Mouse (Mus musculus) left cerebral cortex, postnatal 36 days (tissue): ENCODE results near the gene Olfr95. TPM values are rescaled to one million over a fixed set of nuclear protein-coding genes. Genes with fewer than 3 reads are reported as not detected.

Experiments used
- DNase-seq, 2 experiments: peaks; one replicate each; pipeline ENCODE4 v3.0.0; 2021 to 2022; ENCODE audit warnings: low spot score in 2 of 2, mixed read lengths in 1 of 2
- intact Hi-C: fragments of 180-260 bp; cut with DNase I; formaldehyde crosslinking; loops from one replicate; pipeline ENCODE4 v1.15.1; 2025
- total RNA-seq, 2 experiments: library from RNA; stranded (reverse); gene quantifications; 2 replicates each; pipeline ENCODE4 v1.2.3; 2021

Olfr95 gene
- total RNA-seq, 2 experiments from 2014 or later = not detected

DNA sequence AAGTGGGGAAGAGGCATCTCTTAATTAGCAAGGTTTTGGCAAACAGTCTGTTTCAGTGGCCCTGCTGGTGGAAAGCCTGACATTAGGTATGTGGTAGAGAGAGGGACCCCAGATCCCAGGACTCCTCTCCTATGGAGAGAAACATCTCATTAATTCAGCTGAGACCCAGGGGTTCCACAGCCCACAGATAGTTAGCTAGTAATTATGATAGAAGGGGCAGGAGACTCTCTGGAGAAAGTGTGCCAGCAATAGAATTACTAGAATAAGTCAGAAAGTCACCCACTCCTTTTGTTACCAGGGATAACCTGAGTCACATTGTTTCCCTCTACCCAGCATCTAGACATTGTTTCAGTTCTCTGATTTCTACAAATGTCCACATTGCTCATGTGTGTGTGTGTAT is 51.5 kb downstream of the Olfr95 start, which contains the start of gene Olfr93:
Gene Olfr93 (minus strand): TSS at position 101 of the 400 bp plus-strand sequence.
- no peak for DNase-seq
- intact Hi-C loops = no loop called here

Other genes starting within 250 kb of the Olfr95 start
- gene 2410137M14Rik, start 231.9 kb downstream of the Olfr95 start, total RNA-seq = not detected
- 1 to 10 TPM in 1 of 2 experiments, under 1 TPM in 1; 0.69 to 1.2 TPM for gene H2-M5, start 223.6 kb downstream of the Olfr95 start, total RNA-seq
- 10 to 100 TPM; 11.5 to 20.4 TPM for gene Zfp57, start 212.0 kb downstream of the Olfr95 start, total RNA-seq
- gene Mog, start 189.7 kb downstream of the Olfr95 start, total RNA-seq = 10 to 100 TPM; 48.3 to 87.0 TPM
- 100 to 1,000 TPM; 679 to 696 TPM for gene Gabbr1, start 167.2 kb downstream of the Olfr95 start, total RNA-seq
- not detected for gene Olfr90, start 124.6 kb downstream of the Olfr95 start, total RNA-seq
- gene Olfr91, start 114.8 kb downstream of the Olfr95 start, total RNA-seq = not detected
- gene Olfr92, start 93.0 kb downstream of the Olfr95 start, total RNA-seq = not detected
- not detected for gene Olfr93, start 51.6 kb downstream of the Olfr95 start, total RNA-seq
- gene Ubd, start 19.2 kb downstream of the Olfr95 start, total RNA-seq = not detected
- gene Olfr94, start 12.1 kb downstream of the Olfr95 start, total RNA-seq = not detected
- not detected for gene Olfr96, start 7.0 kb upstream of the Olfr95 start, total RNA-seq
- gene Olfr97, start 24.2 kb upstream of the Olfr95 start, total RNA-seq = not detected
- not detected for gene Olfr98, start 50.6 kb upstream of the Olfr95 start, total RNA-seq
- gene H2-M3, start 57.1 kb upstream of the Olfr95 start, total RNA-seq = 1 to 10 TPM; 3.2 to 3.4 TPM
- not detected for gene Olfr99, start 70.3 kb upstream of the Olfr95 start, total RNA-seq
- not detected for gene Olfr101, start 91.2 kb upstream of the Olfr95 start, total RNA-seq
- not detected for gene Olfr102, start 103.9 kb upstream of the Olfr95 start, total RNA-seq
- not detected for gene Olfr103, start 126.6 kb upstream of the Olfr95 start, total RNA-seq
- not detected for gene Olfr104-ps, start 146.5 kb upstream of the Olfr95 start, total RNA-seq
- gene Olfr105-ps, start 165.9 kb upstream of the Olfr95 start, total RNA-seq = not detected
- not detected for gene Olfr106-ps, start 177.3 kb upstream of the Olfr95 start, total RNA-seq
- gene Olfr107, start 186.1 kb upstream of the Olfr95 start, total RNA-seq = not detected
- gene Olfr108, start 232.4 kb upstream of the Olfr95 start, total RNA-seq = not detected
- not detected for gene Olfr109, start 245.8 kb upstream of the Olfr95 start, total RNA-seq